Mouse (Mus musculus): ENCODE data around the gene Mlph. TPM values are rescaled to one million over a fixed set of nuclear protein-coding genes. Genes with fewer than 3 reads are reported as not detected.

The Mlph gene
- total RNA-seq, 2 experiments from 2014 or later, result 1.1 to 1.5 TPM

DNA sequence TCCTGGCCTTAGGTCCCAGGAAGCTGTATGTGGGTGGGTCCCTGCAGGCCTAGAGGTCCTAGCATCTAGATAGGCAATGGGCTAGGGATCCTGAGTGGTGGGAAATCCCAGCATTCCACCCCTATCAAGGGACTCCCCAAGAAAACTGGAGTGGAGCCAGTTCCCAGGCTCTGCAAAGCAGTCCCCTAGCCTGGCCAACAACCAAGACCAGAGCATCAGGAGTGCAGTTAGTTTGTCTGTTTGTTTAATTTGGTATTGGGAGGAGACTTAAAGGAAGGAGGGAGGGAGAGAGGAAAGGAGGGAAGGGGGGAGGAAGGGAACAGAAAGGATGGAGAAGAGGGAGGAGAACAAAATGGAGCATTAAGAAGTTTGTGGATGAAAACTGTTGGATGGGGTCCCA is 5.7 kb upstream of the Mlph start:
- peak; percentile 66 to 80 for DNase-seq

DNA sequence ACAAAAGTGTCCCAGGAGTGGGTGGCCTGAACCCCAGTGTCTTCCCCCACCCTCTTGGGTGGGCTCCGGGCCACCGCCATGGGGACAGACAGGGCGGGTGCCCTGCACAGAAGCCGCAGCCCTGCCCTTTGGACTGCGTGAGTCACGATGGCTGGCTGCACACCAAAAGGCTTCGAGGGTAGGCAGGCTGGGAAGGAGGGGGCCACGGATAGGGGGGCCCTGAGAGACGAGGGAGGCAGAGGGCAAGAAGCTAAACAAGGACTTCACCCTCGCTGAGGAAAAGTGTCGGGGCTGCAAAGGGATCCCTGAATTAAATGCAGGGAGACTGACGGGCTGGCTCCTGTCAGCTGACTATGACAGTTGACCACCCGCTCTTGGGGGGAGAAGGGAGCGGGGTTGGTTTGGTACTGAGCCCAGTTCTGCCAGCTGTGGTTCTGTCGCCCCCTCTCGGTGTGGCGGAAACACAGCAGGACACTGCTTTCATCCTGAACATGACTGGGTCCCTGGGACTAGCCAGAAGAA is 5.2 kb upstream of the Mlph start:
- peak; percentile 76 to 82 for DNase-seq

DNA sequence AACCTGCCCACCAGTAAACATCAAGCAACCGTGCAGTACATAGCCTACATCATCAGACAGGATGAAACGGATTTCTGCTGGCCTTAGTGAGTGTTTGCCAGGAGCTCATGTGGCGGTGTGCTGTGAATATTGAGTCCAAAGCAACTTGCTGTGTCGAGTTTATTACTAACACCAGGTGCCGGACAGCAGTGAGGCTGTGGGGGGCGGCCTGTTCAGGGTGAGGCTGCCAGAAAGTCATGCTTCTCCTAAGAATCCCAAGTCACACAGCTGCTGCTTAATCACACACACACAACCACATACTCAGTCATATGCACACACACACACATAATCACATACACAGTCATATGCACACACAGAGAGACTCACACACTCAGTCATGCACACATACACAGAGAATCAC is 1.7 kb upstream of the Mlph start:
- DNase-seq, result no peak

DNA sequence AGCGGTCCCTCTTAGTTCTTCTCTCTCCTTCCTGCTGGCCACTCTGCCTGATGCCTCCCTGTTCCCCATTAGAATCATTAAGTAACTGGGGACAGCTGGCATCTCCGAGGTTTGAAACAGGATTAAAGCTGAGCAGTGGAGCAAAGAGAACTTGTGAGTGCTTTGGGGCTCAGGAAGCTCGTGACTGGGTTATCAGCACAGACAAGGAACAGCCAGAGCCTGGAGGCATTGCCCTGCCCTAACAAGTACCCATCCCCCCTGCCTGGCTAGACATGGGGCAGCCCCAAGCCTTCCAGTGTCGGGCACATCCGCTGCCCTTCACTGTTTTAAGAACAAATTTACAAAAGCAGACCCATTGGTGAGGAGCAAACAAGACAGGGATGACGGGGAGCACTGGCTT is 2.6 kb downstream of the Mlph start:
- no peak for DNase-seq

DNA sequence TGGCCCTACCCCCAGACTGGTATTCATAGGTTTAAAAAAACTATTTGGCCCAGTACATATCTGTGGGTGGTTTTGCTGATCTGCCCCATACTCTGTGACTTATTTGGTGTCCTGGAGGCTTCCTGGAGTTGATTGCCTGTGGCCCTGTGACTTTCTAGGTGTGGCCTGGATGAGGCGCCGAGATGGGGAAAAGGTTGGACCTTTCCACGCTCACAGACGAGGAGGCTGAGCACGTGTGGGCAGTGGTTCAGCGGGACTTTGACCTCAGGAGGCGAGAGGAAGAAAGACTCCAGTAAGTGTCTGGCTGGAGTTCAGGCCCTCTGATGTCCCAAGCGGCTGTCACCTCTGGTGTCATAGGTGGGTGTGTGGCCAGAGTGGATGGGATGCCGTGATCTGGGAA is 6.8 kb downstream of the Mlph start:
- no peak for DNase-seq

DNA sequence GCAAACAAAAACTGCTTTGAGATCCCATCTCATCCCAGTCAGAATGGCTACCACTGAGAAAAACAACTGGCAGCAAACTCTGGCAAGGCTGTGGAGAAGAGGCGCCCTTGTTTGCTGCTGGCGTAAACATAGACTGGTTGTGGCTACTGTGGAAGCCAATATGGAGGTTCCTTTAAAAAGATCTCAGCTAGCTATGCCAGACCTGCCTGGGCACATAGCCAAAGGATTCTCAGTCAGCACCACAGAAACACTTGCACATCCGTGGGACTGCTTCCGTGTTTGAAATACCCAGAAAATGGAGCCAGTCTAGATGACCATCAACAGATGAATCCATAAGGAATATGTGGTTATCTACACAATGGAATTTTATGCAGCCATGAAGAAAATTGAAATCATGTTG is 11.1 kb downstream of the Mlph start:
- DNase-seq, result no peak

DNA sequence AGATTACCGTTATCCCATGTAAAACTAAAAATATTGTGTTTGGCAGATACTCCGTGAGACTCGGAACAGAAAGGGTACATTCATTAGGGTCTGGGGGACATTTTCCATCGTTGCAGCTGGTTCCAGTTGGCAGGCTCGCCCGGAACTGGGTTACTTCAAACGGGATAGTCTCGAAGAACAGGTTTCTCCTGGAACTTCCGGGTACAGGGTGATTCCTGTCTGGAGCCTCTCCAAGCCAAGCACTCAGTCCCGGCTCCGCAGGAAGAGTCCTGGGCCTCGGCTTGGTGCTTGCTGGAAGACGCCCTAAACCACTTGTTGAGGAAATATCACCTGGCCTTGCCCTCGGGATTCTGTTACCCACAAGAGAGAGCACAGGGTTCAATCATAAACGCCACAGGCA is 12.4 kb downstream of the Mlph start:
- peak; percentile 40 to 62 for DNase-seq

DNA sequence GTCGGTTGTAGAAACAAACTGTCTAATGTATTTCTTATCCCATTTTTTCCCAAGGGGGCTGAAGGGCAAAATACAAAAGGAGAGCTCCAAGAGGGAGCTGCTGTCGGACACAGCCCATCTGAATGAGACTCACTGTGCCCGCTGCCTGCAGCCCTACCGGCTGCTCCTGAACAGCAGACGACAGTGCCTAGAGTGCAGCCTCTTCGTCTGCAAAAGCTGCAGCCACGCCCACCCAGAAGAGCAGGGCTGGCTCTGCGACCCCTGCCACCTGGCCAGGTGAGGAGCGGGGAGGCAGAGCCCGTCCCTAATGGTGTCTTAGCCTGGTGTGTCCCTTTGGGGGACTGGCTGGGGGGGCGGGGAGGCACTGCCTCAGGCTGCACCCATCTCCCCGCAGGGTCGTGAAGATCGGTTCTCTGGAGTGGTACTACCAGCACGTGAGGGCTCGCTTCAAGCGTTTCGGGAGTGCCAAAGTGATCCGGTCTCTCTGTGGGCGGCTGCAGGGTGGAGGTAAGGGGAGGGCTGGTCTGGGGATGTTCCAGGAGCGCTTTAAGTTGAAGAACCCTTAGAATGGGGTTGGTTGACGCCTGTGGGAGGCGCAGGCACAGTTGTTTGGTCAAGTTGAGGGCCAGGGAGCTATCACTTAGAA is 13.2 kb downstream of the Mlph start:
- DNase-seq, result no peak

DNA sequence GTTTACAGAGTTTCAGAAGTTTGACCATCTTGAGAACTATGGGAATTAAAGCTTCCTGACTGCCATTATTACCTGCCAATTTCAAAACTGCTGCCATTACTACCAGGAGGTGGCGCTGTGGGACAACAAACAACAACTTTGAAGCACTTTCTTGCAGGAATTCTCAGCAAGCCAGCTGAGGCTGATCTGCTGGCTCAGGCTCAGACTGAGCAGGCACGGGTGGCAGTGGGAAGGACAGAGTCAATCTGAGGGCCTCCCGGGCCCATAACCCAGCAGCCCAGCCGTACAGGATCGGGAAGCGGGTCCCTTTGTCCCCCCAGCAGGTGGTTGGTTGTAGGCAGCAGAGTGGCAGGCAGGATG is 13.7 kb downstream of the Mlph start:
- peak; percentile 84 to 95 for DNase-seq

DNA sequence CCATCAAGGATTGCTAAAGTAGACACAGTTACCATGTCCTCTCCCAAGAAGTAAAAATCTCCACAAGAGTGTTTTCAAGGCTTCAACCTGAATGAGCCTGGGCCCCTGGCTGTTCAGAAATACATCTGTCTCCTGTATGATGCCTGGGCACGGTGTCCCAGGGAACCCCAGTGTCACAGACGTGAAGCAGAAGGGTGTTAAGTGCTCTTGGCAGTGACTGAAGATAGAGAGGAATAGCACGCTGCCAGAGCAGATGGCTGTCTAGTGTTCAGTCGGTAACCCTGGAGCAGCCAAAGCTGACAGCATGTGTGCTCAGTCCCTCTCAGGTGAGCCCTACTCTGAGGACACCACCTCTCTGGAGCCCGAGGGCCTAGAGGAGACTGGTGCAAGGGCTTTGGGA is 18.1 kb downstream of the Mlph start:
- peak; percentile 22 to 29 for DNase-seq

DNA sequence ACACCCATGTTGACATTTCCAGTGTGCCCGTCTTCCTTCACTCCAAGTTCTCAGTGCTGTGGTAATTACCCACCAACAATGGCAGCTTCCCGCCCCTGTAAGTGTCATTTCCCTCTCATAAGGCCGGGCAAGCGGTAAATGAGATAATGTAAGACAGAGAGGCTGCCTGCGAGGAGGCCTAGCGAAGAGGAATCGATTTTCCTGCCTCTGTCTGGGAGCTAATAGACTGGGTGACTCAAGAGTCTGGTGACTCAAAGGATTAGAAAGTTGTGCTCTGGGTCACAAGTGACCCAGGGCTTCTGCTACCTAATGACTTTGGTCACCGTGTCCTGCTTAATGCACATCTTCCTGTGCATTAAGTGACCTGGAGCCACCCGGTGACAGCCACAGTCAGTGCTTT is 22.1 kb downstream of the Mlph start:
- DNase-seq, result no peak

DNA sequence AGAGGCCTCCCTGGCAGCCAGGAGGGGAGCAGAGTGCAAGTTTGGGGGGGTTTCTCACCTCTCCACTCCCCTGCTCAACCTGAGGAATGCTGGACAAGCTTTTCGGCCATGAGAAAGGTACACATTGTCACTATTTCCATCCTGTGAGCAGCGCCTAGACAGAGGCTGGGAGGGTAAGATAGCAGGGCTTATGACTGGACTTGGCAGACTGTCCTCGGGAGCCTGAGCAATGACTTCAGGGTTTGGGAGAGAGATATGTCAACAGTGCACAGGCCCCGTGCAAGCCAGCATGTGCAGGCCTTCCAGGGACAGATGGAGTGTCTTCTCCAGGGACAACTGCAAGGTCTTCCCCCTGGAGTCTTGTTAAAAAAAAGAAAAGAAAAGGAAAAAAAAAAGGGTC is 25.1 kb downstream of the Mlph start:
- DNase-seq, result peak; percentile 21 to 43

DNA sequence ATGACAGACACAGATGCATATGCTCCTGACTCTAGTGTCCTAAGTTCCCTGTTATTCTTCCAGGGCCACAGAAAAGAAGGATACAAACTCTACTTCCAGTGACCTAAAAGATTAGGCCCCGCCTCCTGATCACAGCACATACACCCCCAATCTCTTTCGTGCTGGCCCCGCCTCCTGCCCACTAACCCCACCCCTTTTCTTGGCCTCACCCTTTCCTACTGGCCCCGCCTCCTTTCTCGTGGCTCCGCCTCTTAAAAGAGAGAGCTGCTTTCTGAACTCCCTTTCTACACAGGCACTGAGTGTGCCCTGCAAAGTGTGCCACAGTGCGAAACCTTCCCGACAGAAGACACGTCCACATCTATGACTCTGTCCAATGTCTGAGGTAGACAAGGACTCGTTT is 30.3 kb downstream of the Mlph start:
- DNase-seq, result no peak

DNA sequence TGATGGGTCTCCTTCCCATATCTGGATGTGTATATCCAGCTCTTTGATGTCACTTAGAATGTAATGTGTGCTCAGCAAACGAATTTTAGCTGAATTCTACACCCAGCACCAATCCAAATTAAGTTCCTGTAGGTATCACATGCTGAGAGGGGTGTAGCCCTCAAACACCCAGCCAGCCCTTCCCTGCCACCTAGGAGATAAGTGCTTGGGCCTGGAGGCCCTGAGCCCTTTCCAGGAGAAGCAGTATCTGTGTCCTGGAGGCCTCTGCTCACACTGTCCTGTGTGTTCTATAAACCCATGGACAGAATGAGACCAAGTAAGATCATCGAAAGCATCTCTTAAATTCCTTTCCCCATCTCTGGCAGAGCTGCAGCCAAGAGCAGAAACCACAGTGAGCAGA is 32.4 kb downstream of the Mlph start:
- no peak for DNase-seq

DNA sequence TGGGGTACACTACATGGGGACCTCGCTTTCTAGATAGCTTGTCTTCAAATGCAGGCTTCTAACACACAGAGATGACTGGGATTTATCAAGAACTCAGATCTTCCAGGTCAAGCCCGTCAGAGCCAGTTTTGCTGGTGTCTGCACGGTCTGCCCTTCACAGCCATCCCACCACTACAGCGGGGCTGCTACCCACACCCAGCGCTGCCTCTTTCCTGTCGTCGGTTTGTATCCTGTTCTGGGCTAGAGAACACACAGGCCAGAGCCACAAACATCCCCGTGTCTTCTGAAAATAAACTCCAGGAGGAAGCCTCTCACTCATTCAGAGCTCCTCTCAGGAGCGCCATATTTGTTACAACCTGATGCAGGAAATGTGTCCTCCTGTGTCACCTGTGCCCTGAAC is 34.4 kb downstream of the Mlph start:
- DNase-seq, result no peak

DNA sequence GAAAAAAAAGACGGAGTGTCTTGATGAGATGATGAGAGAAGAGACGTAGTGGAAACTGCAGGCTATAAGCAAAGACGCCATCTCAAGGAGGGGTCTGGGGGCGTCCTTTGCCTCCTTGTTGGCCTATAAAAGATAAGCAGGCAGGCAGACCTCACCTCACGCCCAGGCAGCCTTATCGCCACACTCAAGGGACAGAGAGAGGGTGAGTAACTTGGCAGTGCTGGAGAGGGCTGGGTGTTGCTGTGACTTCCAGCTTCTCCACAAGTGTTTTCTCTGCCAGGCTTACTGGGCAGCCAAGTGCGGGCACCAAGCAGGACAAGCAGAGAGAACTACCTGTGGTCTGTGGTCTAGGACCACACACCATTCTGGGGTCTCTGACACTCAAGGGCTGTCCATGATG is 36.8 kb downstream of the Mlph start:
- DNase-seq, result peak; percentile 48 to 55

DNA sequence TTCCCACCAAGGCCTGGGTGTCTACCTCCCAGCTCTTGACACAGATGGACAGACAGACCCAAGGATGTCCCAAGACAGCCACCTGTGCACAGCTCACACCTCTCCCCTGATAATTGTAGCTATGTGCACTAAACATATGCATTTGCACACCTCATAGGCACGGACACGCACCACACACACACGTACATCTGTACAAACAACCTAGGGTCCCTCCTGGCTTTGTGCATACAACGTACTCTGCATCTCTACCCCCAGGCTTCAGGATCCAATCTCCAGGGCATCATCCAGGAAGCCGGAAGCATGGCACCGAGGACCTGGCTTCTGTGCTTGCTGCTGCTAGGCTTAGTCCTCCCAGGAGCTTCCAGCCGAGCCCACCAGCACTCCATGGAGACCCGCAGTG is 37.9 kb downstream of the Mlph start, which contains the start of gene Prlh:
Gene Prlh (plus strand): TSS at position 301 of the 400 bp plus-strand sequence.
- DNase-seq, result no peak

DNA sequence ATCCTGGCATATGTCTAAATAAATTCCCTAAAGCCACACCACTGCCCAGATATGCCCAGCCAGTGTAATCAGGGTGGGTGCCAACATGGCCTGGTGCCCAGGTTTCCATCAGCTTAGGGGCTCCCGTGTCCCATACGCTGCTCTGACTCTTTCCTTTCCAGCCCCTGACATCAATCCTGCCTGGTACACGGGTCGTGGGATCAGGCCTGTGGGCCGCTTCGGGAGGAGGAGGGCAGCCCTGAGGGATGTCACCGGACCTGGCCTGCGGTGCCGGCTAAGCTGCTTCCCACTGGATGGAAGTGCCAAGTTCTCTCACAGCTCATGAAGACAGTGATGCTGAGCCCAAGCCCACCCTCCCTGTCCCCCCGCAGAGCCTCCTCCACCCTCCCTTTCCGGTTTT is 38.8 kb downstream of the Mlph start:
- DNase-seq, result no peak

DNA sequence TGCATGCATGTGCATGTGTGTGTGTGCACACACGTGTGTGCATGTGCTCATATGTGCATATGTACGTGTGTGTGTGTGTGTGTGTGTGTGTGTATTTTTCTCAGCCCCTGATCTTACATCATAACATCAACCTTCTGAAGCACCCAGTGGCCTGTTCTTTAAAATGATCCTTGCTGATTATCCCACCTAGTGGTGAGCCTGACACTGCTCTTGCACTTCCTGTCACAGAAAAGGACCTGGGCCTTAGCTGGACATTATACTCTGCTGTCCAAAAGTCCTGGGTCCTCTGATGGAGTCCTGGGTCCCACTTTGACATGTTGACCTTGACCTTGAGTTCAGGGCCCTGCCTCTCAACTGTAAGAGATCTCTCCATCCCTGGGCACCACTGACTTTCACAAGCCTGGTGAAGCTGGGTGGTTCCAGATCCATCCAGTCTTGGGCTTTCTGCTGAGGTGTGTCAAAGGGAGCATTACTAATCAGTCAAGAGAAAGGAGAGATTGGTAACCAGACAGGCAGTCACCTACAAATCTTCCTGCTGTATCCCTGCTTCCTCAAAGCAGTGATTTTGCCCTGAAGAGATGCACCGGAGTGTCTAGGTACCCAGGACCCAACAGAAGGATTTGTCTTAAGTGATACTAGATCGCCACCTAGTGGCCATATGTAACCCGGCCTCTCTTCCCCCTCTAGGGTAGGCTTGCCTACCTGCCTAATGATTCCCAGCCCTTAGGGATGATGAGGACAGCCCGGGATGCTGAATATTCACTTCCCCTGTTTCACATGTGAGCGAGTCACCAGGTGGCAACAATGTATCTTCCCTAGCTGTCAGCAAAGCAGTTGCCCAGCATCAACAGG is 41.6 kb downstream of the Mlph start:
- DNase-seq, result peak; percentile 60 to 77

DNA sequence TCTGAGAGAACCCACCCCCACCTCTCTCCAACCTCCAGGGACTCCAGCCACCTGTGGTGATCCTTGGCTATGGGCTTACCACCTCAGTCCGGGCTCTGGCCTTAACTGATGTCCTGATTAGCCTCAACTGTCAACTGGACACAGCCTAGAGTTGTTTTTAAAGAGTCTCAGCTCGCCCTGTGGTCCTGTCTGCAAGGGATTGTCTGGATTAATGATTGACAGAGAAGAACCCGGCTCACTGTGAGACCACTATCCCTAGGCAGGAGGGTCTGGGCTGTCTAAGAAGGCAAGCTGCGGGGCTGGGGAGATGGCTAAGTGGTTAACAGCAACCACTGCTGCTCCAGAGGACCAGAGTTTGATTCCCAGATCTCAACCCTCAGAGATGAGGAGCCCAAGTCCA is 47.6 kb downstream of the Mlph start:
- no peak for DNase-seq

DNA sequence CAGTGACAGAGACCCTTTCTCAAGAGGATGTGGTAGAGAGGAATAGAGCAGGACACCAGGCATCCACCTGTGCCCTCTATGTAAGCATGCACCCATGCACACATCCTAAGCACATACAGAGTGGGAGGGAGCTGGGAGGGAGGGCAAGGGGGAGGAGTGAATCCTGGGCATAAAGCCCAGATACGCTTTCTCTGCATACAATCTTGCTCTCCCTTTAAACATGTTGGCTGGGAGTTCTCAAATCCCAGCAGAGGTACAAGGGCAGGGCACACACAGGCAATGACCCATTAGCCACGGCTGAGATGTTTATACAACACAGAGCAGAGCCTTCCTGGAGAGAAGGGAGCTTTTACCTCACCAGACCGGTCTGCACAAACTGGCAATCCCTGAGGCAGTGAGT is 48.1 kb downstream of the Mlph start:
- no peak for DNase-seq

DNA sequence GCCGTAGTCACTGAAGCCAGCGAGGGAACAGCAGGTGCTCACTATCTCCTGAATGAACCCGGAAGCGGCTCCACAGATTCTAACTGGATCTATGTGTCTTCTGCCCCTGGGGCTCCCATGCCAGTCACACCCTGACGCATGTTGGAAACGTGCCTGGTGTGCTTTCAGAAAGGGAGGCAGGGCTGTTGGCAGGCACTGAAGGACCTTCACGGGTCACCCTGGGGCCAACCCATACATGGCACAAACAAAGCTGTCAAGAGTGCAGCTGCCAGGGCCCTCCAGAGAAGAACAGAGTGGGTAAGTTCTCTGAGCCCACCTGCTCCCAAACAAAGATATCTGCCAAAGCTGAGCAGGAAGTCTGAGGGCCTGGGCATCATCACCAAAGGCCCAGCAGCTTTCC is 52.7 kb downstream of the Mlph start:
- peak; percentile 76 to 83 for DNase-seq

DNA sequence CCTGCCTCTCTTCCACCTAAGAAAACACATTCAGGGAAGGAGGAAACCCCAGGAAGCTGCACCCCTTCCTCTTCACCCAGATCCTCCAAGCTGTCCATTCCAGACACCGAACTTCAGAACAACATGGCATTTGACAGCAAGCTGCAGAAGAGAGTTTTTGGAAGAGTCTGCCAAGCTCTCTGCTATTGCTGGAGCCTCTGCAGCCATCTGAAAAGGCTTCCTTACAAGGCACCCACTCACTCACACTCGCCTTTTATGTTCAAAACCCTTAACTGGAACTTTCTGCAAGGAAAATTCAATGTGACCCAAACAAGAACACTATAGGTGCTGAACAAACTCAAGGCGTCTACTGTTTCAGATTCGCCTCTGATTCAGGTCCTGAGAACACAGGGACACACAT is 53.8 kb downstream of the Mlph start:
- DNase-seq, result no peak

DNA sequence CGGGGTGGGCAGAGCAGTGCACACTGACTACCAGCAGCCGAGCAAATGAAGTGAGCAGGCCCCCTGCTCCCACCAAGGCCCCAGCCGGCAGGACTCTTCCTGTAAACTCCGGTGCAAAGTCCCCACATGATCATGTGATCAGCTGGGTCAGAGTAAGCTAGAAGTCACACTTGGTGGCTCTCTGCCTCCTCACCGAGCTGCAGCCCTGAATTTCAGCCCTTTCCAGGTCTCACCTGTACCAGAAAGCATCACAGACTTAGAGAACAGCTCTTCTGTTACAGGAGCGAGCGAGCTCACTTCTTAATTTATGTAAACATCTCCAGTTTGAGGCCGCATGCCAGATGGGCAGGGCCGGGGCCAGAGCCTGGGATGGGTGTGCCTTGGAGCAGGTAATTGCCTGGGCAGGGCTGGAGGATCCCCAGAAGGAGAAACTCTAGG is 54.5 kb downstream of the Mlph start, which contains the start of gene Rab17:
Gene Rab17 (minus strand): TSS at position 315 of the 438 bp plus-strand sequence.
- no peak for DNase-seq

Measured in heart, adult 18-20 months (tissue).